Mouse (Mus musculus) brain, embryonic 14.5 days (tissue): ENCODE data around the gene Mpz.

ENCODE experiments used
- CTCF ChIP-seq: fragments of 200-500 bp; IDR thresholded peaks from 2 replicates; pipeline ENCODE4 v1.5.1; 2012; ENCODE audit warnings: inconsistent platforms, mild to moderate bottlenecking, moderate library complexity, borderline replicate concordance; ENCODE audit not compliant: insufficient read depth, insufficient read length; ENCODE audit errors: extremely low read depth
- POLR2A ChIP-seq: fragments of 200-500 bp; IDR thresholded peaks from 2 replicates; pipeline ENCODE4 v1.6.1; 2012; ENCODE audit warnings: mild to moderate bottlenecking, inconsistent platforms, borderline replicate concordance; ENCODE audit not compliant: poor library complexity, insufficient read depth, insufficient read length, severe bottlenecking; ENCODE audit errors: extremely low read depth

- TF ChIP-seq CTCF (no peak), POLR2A (peak; percentile 71; the same call in 1 of the 2 replicates)
Observed at GRCm38 (mm10) chr1:171149974-171150760, at the start of gene Mpz, which contains the start of gene Sdhc.
